Mouse (Mus musculus) ES-Bruce4 (cell line): ENCODE data around the gene Usp7. TPM values are rescaled to one million over a fixed set of nuclear protein-coding genes. Genes with fewer than 3 reads are reported as not detected.
"Not testable (repeated sequence)": the region's sequence is repeated elsewhere in the genome, so short reads cannot be mapped to it uniquely, and the experiment has no call there.

Experiments used
- H3K27ac ChIP-seq: 2 replicates; pipeline ENCODE4 v1.5.1; 2012; ENCODE audit warnings: low read length, inconsistent platforms; ENCODE audit not compliant: insufficient read depth
- H3K27me3 ChIP-seq: 2 replicates; pipeline ENCODE4 v1.6.1; 2012; ENCODE audit warnings: mild to moderate bottlenecking, low read length, inconsistent platforms; ENCODE audit not compliant: control insufficient read depth, poor library complexity, insufficient read depth, severe bottlenecking
- H3K36me3 ChIP-seq: 2 replicates; pipeline ENCODE4 v1.6.1; 2012; ENCODE audit warnings: inconsistent platforms, mild to moderate bottlenecking, low read length, moderate library complexity; ENCODE audit not compliant: control insufficient read depth, poor library complexity, insufficient read depth, severe bottlenecking
- H3K4me1 ChIP-seq: one replicate; pipeline ENCODE4 v1.8.1; 2011; ENCODE audit warnings: low read length; ENCODE audit not compliant: control insufficient read depth, insufficient read depth
- H3K4me3 ChIP-seq: 2 replicates; pipeline ENCODE4 v1.5.1; 2011; ENCODE audit warnings: low read depth, mild to moderate bottlenecking, low read length
- H3K9ac ChIP-seq: 2 replicates; pipeline ENCODE4 v1.6.1; 2012; ENCODE audit warnings: low read depth, mild to moderate bottlenecking, inconsistent platforms; ENCODE audit not compliant: poor library complexity, severe bottlenecking
- H3K9me3 ChIP-seq: replicated peaks from 2 replicates; pipeline ENCODE4 v1.6.1; 2012; ENCODE audit warnings: mild to moderate bottlenecking, low read length, inconsistent platforms; ENCODE audit not compliant: control insufficient read depth, poor library complexity, insufficient read depth, severe bottlenecking
- CTCF ChIP-seq: IDR thresholded peaks from one replicate; pipeline ENCODE4 v1.8.1; 2011; ENCODE audit warnings: low read depth, low read length
- EP300 ChIP-seq: IDR thresholded peaks from 2 replicates; pipeline ENCODE4 v1.6.1; 2011; ENCODE audit warnings: low read depth, low read length; ENCODE audit not compliant: insufficient read depth
- POLR2A ChIP-seq: IDR thresholded peaks from one replicate; pipeline ENCODE4 v1.8.1; 2011; ENCODE audit warnings: low read length; ENCODE audit not compliant: insufficient read depth
- polyA plus RNA-seq: library from polyadenylated mRNA; stranded (reverse); fragments of >200 nt; gene quantifications from 2 replicates; pipeline ENCODE4 v1.2.4, GENCODE M21; 2011; ENCODE audit warnings: low read depth; ENCODE audit not compliant: missing spikeins, insufficient read depth, insufficient read length

Usp7 gene
- polyA plus RNA-seq, 1 experiment = 339 TPM

DNA sequence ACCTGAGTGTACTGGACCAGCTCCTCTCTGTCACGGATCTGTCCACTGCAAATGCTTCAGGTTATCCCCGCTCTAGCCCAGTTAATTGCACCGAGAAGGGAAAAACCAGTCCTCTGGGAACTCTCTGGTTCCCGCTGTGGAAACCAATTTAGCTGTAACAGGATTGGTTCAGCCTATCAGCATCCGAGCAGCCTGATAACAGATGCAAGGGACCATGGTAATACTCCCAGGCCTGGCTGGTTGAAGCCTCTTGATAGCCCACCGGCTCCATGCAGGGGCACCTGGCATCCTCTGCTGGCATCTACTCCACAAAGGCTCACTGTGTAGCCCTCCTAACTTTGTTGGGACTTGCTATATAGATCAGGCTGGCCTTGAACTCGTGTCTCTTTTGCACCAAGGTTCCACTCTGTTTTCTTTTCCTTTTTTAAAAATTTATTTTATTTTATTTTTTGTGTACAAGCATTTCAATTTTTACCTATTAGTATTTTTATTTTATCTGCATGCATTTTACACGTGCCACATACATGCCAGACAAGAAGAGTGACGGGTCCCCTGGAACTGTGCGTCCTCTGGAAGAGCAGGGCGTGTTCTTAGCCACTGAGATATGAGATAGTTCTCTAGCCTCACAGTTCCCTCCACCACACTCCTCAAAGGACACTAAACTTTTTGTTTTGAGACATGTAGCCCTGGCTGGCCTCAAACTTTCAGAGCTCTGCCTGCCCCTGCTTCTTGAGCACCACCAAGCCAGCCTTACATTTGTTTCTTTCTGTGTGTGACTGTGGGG, 27.8 kb downstream of the Usp7 start:
- no peaks in the 10 kb centered on the region for H3K36me3 ChIP-seq
- H3K4me1 ChIP-seq = peaks cover 9% of the 10 kb centered on the region
- H3K9ac ChIP-seq = no peak overlapping the region
- H3K27ac ChIP-seq = no peak overlapping the region; the same call in 1 of the 2 replicates
- no peak overlapping the region for H3K4me3 ChIP-seq
- no peaks in the 10 kb centered on the region for H3K27me3 ChIP-seq
- TF ChIP-seq CTCF (no peak), EP300 (no peak), POLR2A (no peak)
- H3K9me3 ChIP-seq = no peaks in the 10 kb centered on the region

DNA sequence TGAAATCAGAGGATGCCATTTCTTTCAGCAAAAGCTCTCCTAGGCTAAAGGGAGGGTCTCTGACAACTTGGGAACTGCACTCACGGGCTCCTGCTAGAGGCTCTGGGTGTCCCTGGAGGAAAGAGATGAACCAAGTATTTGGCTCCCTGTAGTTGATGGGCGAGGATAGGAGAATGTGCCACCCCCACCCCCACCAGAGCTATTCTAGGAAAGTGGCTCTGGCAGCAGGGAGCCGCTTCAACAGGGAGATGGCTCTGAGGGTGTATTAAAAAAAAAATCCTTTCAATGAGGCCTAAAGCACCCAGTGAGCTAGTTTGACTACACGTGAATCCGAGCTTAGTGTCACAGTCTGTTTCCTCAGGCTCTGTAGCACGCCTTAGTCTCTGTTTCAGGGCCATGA, 29.1 kb downstream of the Usp7 start:
- H3K4me3 ChIP-seq = no peak overlapping the region
- H3K36me3 ChIP-seq = no peaks in the 10 kb centered on the region
- H3K27me3 ChIP-seq = no peaks in the 10 kb centered on the region
- no peaks in the 10 kb centered on the region for H3K9me3 ChIP-seq
- no peak overlapping the region for H3K9ac ChIP-seq
- H3K4me1 ChIP-seq = peaks cover 4% of the 10 kb centered on the region
- TF ChIP-seq EP300 (no peak), CTCF (no peak), POLR2A (no peak)
- no peak overlapping the region for H3K27ac ChIP-seq

DNA sequence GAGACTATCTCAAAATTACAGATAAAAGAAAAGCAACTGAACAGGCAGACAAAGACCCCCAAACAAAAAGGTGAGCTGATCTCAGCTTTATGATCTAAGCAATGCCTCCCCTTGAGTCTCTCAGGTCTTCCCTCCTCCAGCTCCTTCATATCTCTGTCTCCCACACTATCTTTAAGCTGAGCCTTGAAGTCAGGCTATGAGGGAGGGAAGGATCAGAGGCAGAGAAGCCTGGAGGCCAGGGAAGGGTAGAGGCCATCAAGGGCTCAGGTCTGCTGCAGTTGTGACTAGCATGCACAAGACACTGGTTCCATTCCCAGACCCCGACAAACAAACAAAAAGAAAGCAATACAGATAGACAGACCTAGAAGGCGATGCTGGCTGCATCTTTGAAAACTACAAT, 30.2 kb downstream of the Usp7 start:
- H3K27me3 ChIP-seq = no peaks in the 10 kb centered on the region
- no peak overlapping the region for H3K4me3 ChIP-seq
- no peaks in the 10 kb centered on the region for H3K36me3 ChIP-seq
- TF ChIP-seq CTCF (no peak), EP300 (no peak), POLR2A (no peak)
- no peak overlapping the region for H3K9ac ChIP-seq
- peaks cover 5% of the 10 kb centered on the region for H3K4me1 ChIP-seq
- H3K9me3 ChIP-seq = no peaks in the 10 kb centered on the region
- H3K27ac ChIP-seq = no peak overlapping the region

DNA sequence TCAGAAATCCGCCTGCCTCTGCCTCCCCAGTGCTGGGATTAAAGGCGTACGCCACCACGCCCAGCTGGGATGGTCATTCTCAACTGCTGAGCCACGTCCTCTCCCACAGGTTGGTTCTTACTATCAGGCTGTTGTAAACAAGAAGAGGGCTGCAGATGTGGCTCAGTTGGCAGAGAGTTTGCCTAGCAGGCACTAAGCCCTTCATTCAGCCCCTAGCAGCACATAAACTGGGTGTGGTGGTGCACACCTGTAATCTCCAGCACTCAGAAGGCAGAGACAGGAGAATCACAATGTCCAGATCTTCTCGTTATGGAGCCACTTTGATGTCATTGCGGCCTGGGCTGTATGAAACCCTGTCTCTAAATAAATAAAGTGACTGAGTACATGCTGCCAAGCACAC, 31.1 kb downstream of the Usp7 start:
- Histone ChIP-seq H3K27ac (no peak overlapping the region), H3K4me3 (no peak overlapping the region), H3K9ac (no peak overlapping the region), H3K4me1 (peaks cover 7% of the 10 kb centered on the region), H3K9me3 (no peaks in the 10 kb centered on the region), H3K27me3 (no peaks in the 10 kb centered on the region), H3K36me3 (peaks cover 6% of the 10 kb centered on the region)
- TF ChIP-seq POLR2A (no peak), CTCF (no peak), EP300 (no peak)

DNA sequence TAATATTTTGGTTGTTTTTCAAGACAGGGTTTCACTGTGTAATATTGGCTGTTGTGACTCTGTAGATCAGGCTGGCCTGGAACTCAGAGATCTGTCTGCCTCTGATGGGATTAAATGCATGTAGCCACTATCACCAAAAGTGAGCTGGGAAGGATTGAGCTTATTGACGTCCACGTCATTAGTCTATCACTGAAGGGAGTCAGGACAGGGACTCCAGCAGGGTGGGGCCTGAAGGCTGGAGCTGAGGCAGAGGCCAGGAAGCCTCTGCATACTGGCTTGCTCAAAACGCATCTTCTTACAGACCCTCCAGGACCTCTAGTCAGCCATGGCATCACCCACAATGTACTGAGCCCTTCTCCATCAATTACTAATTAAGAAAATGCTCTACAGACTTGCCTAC, 33.1 kb downstream of the Usp7 start:
- Histone ChIP-seq H3K27me3 (no peaks in the 10 kb centered on the region), H3K36me3 (peaks cover 18% of the 10 kb centered on the region), H3K27ac (peak overlapping the region; percentile 17; the same call in 1 of the 2 replicates), H3K4me1 (peaks cover 10% of the 10 kb centered on the region), H3K9ac (no peak overlapping the region), H3K4me3 (no peak overlapping the region), H3K9me3 (no peaks in the 10 kb centered on the region)
- TF ChIP-seq EP300 (no peak), POLR2A (no peak), CTCF (no peak)

DNA sequence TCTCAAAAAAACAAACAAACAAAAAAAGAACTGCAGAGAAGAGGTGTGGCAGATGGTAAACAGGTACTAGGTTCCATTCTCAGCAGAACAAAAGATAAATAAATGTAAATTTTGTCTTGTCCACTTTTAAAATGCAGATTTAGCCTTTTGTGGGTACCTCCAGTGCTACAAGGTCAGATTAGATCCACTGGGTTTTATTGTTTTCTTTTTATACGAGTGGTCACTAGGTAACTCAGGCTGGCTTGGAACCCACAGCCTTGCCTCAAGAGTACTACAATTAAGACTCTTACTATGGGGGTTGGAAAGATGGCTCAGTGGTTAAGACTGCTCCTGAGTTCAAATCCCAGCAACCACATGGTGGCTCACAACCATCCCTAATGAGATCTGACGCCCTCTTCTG, 33.9 kb downstream of the Usp7 start:
- H3K9me3 ChIP-seq = no peaks in the 10 kb centered on the region
- peak overlapping the region; percentile 82; the same call in 1 of the 2 replicates for H3K27ac ChIP-seq
- no peak overlapping the region for H3K9ac ChIP-seq
- no peaks in the 10 kb centered on the region for H3K27me3 ChIP-seq
- H3K4me3 ChIP-seq = no peak overlapping the region
- TF ChIP-seq POLR2A (no peak), CTCF (no peak), EP300 (no peak)
- peaks cover 10% of the 10 kb centered on the region for H3K4me1 ChIP-seq
- peaks cover 24% of the 10 kb centered on the region for H3K36me3 ChIP-seq

DNA sequence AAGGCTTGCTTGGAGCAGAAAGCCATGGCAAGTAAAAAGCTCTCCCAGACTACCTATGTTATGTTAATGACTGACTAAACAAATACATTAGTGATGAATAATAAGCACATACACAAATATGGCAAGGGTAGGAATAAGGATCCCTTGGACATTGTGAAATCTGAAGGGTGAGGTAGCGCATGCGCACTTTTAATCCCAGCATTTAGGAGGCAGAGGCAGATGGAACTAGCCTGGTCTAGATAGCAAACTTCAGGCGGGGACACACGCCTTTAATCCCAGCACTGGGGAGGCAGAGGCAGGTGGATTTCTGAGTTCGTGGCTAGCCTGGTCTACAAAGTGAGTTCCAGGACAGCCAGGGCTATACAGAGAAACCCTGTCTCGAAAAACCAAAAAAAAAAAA, 34.5 kb downstream of the Usp7 start:
- H3K27me3 ChIP-seq, H3K9me3 ChIP-seq: not testable (repeated sequence)

More for the DNA sequence above, 34.5 kb downstream of the Usp7 start:
- not testable (repeated sequence) for H3K4me3 ChIP-seq, H3K9ac ChIP-seq
- H3K4me1 ChIP-seq = peaks cover 10% of the 10 kb centered on the region
- H3K36me3 ChIP-seq = peaks cover 27% of the 10 kb centered on the region
- H3K27ac ChIP-seq = peak overlapping the region; percentile 45
